Mouse (Mus musculus): ENCODE data around the gene Exosc5.

Exosc5 gene

DNA sequence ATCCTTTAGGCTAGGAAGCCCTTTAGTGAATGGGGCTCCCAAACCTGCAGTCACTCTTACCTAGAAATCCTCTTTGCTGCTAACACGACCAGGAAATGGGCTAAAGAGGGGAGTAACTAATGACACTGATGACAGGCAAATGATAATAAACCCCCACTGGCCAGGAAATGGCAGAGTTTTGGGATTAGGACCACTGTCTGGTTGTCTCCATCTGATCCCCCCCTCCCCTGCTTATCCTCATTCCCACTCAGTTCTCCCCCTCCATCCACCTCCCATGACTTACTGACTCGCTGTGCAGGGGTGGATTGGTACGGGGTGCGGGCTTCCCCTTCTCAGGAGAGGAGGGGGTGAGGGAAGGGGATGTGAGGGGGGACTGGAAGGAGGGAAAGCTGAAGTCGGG, 31.1 kb downstream of the Exosc5 start:
- in situ Hi-C loops (cut with MboI; ENCODE audit: low pct_unique_long_range_greater_than_20kb in 1 of 2, low sequenced_read_pairs in 2 of 2, unreplicated experiment in 1 of 2) = no loop called here

- in situ Hi-C loops (cut with MboI; ENCODE audit: low pct_unique_long_range_greater_than_20kb in 1 of 2, low sequenced_read_pairs in 2 of 2, unreplicated experiment in 1 of 2) = no loop called here
Observed at GRCm38 (mm10) chr7:25694104-25694503, 35.1 kb downstream of the Exosc5 start.

DNA sequence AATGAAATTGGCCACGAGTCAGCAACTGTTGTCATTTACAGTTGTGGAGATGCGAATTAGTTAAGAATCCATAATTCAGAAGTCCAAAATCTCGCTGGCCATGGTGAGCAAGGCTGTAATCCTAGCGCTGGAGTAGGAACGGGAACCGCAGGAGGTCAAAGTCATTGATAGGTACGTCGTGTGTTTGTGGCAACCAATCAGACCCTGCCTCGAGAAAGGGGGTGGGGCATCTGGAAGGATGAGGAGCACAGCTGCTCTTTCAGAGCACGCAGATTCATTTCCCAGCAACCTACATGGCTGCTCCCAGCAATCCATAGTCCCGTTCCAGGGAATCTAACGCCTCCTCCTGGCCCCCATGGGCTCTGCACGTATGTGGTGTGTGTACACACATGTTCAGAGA, 40.9 kb downstream of the Exosc5 start:
- in situ Hi-C loops (cut with MboI; ENCODE audit: low pct_unique_long_range_greater_than_20kb in 1 of 2, low sequenced_read_pairs in 2 of 2, unreplicated experiment in 1 of 2) = loop anchor here in 1 of 2 experiments (5.0 kb wide), 1 partner anchor 78 kb away; no protein-coding TSS in a partner anchor

DNA sequence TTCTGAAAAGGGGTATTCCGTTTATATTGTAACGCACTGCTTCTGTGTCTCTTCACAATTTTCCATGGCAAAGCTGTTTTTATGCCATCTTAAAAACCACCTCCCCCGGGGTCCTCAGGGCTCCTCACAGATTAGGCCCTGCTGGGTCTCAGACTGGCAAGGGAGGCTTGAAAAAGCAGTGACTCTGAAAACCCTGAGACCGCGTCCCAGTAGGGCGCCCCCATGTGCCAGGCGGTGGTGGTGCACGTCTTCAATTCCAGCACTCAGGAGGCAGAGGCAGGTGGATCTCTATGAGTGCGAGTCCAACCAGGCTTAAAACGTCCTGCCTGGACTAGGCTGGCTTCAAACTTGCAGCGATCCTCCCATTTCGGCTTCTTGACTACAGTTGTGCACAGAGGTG, 41.8 kb downstream of the Exosc5 start:
- in situ Hi-C loops (cut with MboI; ENCODE audit: low pct_unique_long_range_greater_than_20kb in 1 of 2, low sequenced_read_pairs in 2 of 2, unreplicated experiment in 1 of 2) = loop anchor here in 1 of 2 experiments (5.0 kb wide), 1 partner anchor 78 kb away; no protein-coding TSS in a partner anchor

DNA sequence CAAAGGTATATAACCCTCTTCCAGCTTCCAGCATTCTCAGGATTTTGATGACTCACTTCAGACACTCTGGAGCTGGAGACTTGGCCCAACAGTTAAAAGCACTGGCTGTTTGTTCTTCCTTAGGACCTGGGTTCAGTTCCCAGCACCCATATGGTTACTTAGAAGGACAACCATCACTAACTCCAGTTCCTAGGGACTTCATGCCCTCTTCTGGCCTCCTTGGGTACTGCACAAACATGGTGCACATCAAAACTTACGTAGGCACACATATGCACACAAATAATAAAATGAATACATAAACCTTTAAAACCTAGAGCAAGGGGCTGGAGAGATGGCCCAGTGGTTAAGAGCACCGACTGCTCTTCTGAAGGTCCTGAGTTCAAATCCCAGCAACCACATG, 43.4 kb downstream of the Exosc5 start:
- in situ Hi-C loops (cut with MboI; ENCODE audit: low pct_unique_long_range_greater_than_20kb in 1 of 2, low sequenced_read_pairs in 2 of 2, unreplicated experiment in 1 of 2) = loop anchor here in 1 of 2 experiments (5.0 kb wide), 1 partner anchor 80 kb away; no protein-coding TSS in a partner anchor

- in situ Hi-C loops (cut with MboI; ENCODE audit: low pct_unique_long_range_greater_than_20kb in 1 of 2, low sequenced_read_pairs in 2 of 2, unreplicated experiment in 1 of 2) = loop anchor here in 1 of 2 experiments (5.0 kb wide), 1 partner anchor 82 kb away; no protein-coding TSS in a partner anchor
Observed at GRCm38 (mm10) chr7:25703793-25704494, 45.0 kb downstream of the Exosc5 start.

GRCm38 (mm10) chr7:25704716-25705364, 45.9 kb downstream of the Exosc5 start:
- in situ Hi-C loops (cut with MboI; ENCODE audit: low pct_unique_long_range_greater_than_20kb in 1 of 2, low sequenced_read_pairs in 2 of 2, unreplicated experiment in 1 of 2) = loop anchor here in 1 of 2 experiments (5.0 kb wide), 1 partner anchor 83 kb away; no protein-coding TSS in a partner anchor

- in situ Hi-C loops (cut with MboI; ENCODE audit: low pct_unique_long_range_greater_than_20kb in 1 of 2, low sequenced_read_pairs in 2 of 2, unreplicated experiment in 1 of 2) = no loop called here
Observed at GRCm38 (mm10) chr7:25705801-25706251, 46.9 kb downstream of the Exosc5 start.

DNA sequence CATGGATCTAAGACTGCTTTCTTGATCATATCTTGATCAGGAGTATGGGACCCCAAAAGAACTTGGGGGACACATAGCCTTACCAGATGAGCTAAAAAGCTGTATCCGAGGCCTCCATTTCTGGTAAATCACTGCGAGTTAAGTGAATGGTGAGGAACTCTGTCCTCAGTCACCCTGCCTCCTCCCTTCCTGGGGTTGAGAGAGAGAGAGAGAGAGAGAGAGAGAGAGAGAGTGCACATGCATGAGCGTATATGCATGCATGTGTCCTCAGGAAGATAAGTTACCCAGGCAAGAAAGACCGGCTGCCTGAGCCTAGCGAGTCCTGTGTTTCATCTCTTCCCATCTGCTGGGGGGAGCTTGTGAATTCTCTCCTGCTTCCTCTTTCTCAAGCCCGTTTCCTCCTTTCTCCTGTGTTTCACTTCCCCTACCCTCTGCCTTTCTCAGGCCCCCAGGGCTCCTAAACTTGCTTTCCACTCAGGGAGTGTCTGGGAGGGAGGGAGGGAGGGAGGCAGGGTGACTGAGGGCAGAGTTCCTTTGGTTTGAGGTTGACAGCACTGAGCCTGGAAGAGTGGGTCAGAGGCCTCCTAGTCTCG, 47.7 kb downstream of the Exosc5 start:
- in situ Hi-C loops (cut with MboI; ENCODE audit: low pct_unique_long_range_greater_than_20kb in 1 of 2, low sequenced_read_pairs in 2 of 2, unreplicated experiment in 1 of 2) = no loop called here

DNA sequence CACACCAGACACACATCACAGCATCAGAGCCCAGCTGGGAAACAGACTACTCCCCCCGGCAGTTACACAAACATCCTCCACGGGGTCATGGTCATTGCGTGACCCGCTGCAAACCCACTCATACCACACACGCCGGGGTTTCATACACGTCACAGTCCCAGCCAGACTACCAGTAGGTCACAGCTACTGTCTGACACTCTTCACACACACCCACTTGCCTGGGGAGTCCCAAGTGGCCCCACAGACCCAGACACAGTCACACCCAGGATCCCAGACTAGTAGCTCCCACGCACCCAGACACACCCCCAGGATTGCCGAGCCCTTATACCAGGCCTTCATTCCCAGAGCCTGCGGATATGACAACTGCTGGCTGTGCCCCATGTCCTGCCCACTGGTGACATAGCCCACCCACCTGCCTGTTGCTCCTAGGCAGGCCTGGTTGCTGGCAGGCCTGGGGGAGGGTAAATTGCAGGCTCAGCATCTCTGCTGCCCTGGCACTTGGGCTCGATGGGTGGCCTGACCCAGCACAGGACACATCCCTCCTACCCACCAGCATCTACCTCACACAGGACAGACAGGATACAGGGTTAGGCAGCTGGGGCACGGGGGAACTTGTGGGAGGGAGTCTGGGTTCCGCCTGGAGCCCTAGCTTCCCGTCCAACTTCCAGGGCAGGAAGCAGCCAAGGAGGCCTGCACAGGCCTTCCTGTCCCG, 48.8 kb downstream of the Exosc5 start:
- in situ Hi-C loops (cut with MboI; ENCODE audit: low pct_unique_long_range_greater_than_20kb in 1 of 2, low sequenced_read_pairs in 2 of 2, unreplicated experiment in 1 of 2) = no loop called here

- in situ Hi-C loops (cut with MboI; ENCODE audit: low pct_unique_long_range_greater_than_20kb in 1 of 2, low sequenced_read_pairs in 2 of 2, unreplicated experiment in 1 of 2) = no loop called here
Observed at GRCm38 (mm10) chr7:25709961-25710360, 51.0 kb downstream of the Exosc5 start.

DNA sequence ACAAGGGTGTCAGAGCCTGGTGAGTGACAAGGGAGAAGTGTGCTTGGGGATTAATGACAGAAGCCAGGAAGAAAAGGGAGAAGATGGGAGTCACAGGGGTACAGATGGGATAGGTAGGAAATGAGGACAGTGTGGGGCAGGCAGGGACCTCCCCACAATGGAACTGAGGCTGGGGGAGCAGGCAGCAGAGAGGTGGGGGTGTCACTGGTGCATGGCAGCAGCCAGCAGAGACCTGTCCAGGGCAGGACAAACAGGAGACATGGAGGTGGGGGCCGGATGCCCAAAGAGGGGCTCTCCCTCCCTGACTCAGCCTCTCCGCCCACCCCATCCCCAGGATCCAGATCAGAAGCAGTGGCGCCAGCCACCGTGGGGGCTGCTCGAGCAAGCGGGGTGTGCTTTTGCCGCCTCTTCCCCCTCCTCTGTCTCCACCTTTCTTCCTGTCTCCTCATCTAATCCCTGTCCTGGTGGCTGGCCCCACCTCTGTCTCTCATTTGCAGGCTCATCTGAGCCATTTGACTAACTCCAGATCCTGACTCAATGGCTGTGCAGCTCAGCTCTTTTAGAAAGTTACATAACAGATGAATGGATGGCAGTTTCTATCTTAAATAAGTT, 51.7 kb downstream of the Exosc5 start:
- in situ Hi-C loops (cut with MboI; ENCODE audit: low pct_unique_long_range_greater_than_20kb in 1 of 2, low sequenced_read_pairs in 2 of 2, unreplicated experiment in 1 of 2) = no loop called here

- in situ Hi-C loops (cut with MboI; ENCODE audit: low pct_unique_long_range_greater_than_20kb in 1 of 2, low sequenced_read_pairs in 2 of 2, unreplicated experiment in 1 of 2) = no loop called here
Observed at GRCm38 (mm10) chr7:25711165-25711564, 52.2 kb downstream of the Exosc5 start.

DNA sequence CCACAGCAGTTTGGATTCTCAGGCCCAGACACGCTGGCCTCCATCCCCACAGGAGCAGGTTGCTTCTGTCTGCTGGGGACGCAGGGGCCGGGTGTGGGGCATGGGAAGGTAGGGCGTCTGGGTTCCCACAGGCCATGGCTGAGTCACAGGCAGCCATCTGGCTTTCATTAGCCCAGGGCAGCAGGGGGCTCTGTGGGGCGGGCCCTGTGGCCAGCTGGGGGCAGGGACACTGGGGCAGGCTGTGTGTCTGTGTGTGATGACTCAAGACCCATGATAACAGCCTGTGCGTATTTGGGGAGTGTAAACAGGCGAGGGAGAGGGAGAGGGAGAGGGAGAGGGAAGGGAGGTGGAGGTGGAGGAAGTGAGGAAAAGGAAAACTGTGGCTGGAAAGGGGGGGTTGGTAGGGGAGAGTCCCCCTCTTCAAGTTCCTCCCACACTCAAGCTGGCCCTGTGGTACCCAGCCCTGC, 52.8 kb downstream of the Exosc5 start:
- in situ Hi-C loops (cut with MboI; ENCODE audit: low pct_unique_long_range_greater_than_20kb in 1 of 2, low sequenced_read_pairs in 2 of 2, unreplicated experiment in 1 of 2) = no loop called here

DNA sequence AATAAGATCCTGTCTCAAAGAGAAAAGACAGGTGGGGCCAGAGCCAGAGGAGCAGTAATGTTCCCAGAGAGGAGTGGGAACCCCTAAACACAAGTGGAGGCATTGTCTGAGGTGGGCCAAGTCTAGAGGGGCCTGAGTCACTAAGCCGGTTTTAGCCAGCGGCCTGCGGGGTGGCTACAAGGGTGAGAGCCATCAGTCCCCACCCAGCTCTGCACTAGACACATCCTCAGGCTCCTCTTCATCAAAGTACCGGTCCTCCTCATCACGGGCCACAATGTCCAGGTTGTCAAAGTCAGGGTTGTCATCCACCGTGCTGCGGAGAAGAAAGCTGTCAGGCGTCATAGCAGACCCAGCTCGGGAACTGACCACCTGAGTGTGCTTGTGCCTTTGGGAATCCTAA, 53.8 kb downstream of the Exosc5 start:
- in situ Hi-C loops (cut with MboI; ENCODE audit: low pct_unique_long_range_greater_than_20kb in 1 of 2, low sequenced_read_pairs in 2 of 2, unreplicated experiment in 1 of 2) = no loop called here

GRCm38 (mm10) chr7:25714581-25714980, 55.6 kb downstream of the Exosc5 start:
- in situ Hi-C loops (cut with MboI; ENCODE audit: low pct_unique_long_range_greater_than_20kb in 1 of 2, low sequenced_read_pairs in 2 of 2, unreplicated experiment in 1 of 2) = no loop called here

GRCm38 (mm10) chr7:25715731-25716271, 56.8 kb downstream of the Exosc5 start:
- in situ Hi-C loops (cut with MboI; ENCODE audit: low pct_unique_long_range_greater_than_20kb in 1 of 2, low sequenced_read_pairs in 2 of 2, unreplicated experiment in 1 of 2) = no loop called here

DNA sequence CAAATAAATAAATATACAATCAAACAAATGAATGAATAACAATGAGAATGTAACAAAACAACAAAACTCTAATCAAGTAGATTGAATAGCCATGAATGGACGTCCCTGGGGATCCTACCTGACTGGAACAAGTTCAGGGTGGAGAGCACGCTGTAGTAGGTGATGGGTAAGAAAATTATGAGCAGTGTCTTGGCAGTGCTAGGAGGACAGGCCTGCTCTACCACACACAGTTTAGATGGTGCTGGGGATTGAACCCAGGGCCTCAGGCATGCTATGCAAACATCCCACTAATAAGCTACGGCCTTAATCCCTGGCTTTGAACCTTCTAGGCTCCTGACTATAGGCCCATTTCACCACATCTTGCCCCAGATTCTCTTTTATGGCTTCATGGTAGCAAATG, 58.5 kb downstream of the Exosc5 start:
- in situ Hi-C loops (cut with MboI; ENCODE audit: low pct_unique_long_range_greater_than_20kb in 1 of 2, low sequenced_read_pairs in 2 of 2, unreplicated experiment in 1 of 2) = no loop called here
